Mouse (Mus musculus) limb, embryonic 15.5 days (tissue): Measurements from ENCODE around the gene Pskh1. TPM values are rescaled to one million over a fixed set of nuclear protein-coding genes. Genes with fewer than 3 reads are reported as not detected.

ENCODE experiments used
- ATAC-seq: fragments of 200-750 bp; cut with Nextera tagmentation; 2 replicates; pipeline ENCODE4 v1.8.0; 2017; ENCODE audit warnings: low read depth, moderate TSS enrichment; ENCODE audit not compliant: insufficient number of reproducible peaks, low FRiP score, low TSS enrichment
- H3K27ac ChIP-seq: fragments of 300-500 bp; sonication (generic); 2 replicates; pipeline ENCODE4 v1.5.1; 2015; ENCODE audit warnings: moderate library complexity, mild to moderate bottlenecking, inconsistent platforms
- H3K27me3 ChIP-seq: fragments of 300-500 bp; sonication (generic); 2 replicates; pipeline ENCODE4 v1.6.1; 2015; ENCODE audit warnings: inconsistent platforms
- H3K36me3 ChIP-seq: fragments of 300-500 bp; sonication (generic); 2 replicates; pipeline ENCODE4 v1.6.1; 2015; ENCODE audit warnings: inconsistent platforms
- H3K4me1 ChIP-seq: fragments of 300-500 bp; sonication (generic); 2 replicates; pipeline ENCODE4 v1.6.1; 2015; ENCODE audit warnings: inconsistent platforms
- H3K4me2 ChIP-seq: fragments of 300-500 bp; sonication (generic); 2 replicates; pipeline ENCODE4 v1.6.1; 2015; ENCODE audit warnings: mild to moderate bottlenecking, inconsistent platforms
- H3K4me3 ChIP-seq: fragments of 300-500 bp; sonication (generic); 2 replicates; pipeline ENCODE4 v1.5.1; 2015; ENCODE audit warnings: mild to moderate bottlenecking, inconsistent platforms
- H3K9ac ChIP-seq: fragments of 300-500 bp; sonication (generic); 2 replicates; pipeline ENCODE4 v1.6.1; 2015; ENCODE audit warnings: inconsistent platforms
- H3K9me3 ChIP-seq: fragments of 300-500 bp; sonication (generic); 2 replicates; pipeline ENCODE4 v1.6.1; 2016; ENCODE audit warnings: inconsistent platforms
- WGBS: fragments of 180-500 bp; shearing (Covaris S2); methylation state at CpG from one replicate; pipeline ENCODE4 v1.1.7; 2015; 5-methylcytosine and 5-hydroxymethylcytosine counted together
- polyA plus RNA-seq: library from polyadenylated mRNA; unstranded; fragments of >200 nt; fragmentation: Nextera tagmentation; extraction: Ambion mirVana; gene quantifications from 2 replicates; pipeline ENCODE4 v1.2.1, GENCODE M21; 2015

Pskh1 gene
- 36.1 and 38.6 TPM in 2 replicates for polyA plus RNA-seq

- Histone ChIP-seq H3K36me3 (peaks cover 9% of the 10 kb centered on the region; the same call in 1 of the 2 replicates), H3K27me3 (no peaks in the 10 kb centered on the region), H3K4me2 (peak within 1 kb of the TSS; percentile 62), H3K4me3 (peak within 1 kb of the TSS; percentile 95), H3K9ac (peak within 1 kb of the TSS; percentile 100), H3K4me1 (peaks cover 11% of the 10 kb centered on the region), H3K27ac (peak within 1 kb of the TSS; percentile 94), H3K9me3 (no peaks in the 10 kb centered on the region)
- peak; percentile 88 for ATAC-seq
- under 1% methylated on average over 68 of the region's 68 CpGs for WGBS
Observed at GRCm38 (mm10) chr8:105900180-105900940, at the start of gene Pskh1. Gene Pskh1 (plus strand): TSS chr8:105900441.

- peak overlapping the region; percentile 7 for H3K4me3 ChIP-seq
- peaks cover 41% of the 10 kb centered on the region for H3K36me3 ChIP-seq
- WGBS: 73% methylated on average over 7 of the region's 7 CpGs
- H3K27me3 ChIP-seq: no peaks in the 10 kb centered on the region
- peak overlapping the region; percentile 35 for H3K4me2 ChIP-seq
- H3K27ac ChIP-seq: no peak overlapping the region
- ATAC-seq: no peak
- no peak overlapping the region for H3K9ac ChIP-seq
- H3K4me1 ChIP-seq: peaks cover 15% of the 10 kb centered on the region
- H3K9me3 ChIP-seq: no peaks in the 10 kb centered on the region
Observed at GRCm38 (mm10) chr8:105850611-105851010, 49.6 kb upstream of the Pskh1 start.

- H3K4me2 ChIP-seq: peak overlapping the region; percentile 46
- WGBS: under 1% methylated on average over 34 of the region's 34 CpGs
- ATAC-seq: peak; percentile 81
Observed at GRCm38 (mm10) chr8:105851651-105852143, 48.5 kb upstream of the Pskh1 start.

GRCm38 (mm10) chr8:105852146-105852729 is 48.0 kb upstream of the Pskh1 start:
- Histone ChIP-seq H3K27me3 (no peaks in the 10 kb centered on the region), H3K27ac (peak overlapping the region; percentile 87; the same call in 1 of the 2 replicates), H3K4me2 (peak overlapping the region; percentile 46), H3K36me3 (peaks cover 25% of the 10 kb centered on the region), H3K4me1 (peaks cover 31% of the 10 kb centered on the region), H3K9ac (no peak overlapping the region), H3K4me3 (peak overlapping the region; percentile 76), H3K9me3 (no peaks in the 10 kb centered on the region)
- no peak for ATAC-seq
- WGBS: 82% methylated on average over 12 of the region's 12 CpGs

More at GRCm38 (mm10) chr8:105851651-105852143, 48.5 kb upstream of the Pskh1 start:
- Histone ChIP-seq H3K9ac (peak overlapping the region; percentile 75), H3K27ac (peak overlapping the region; percentile 87), H3K4me3 (peak overlapping the region; percentile 76), H3K9me3 (no peaks in the 10 kb centered on the region), H3K36me3 (peaks cover 30% of the 10 kb centered on the region), H3K27me3 (no peaks in the 10 kb centered on the region), H3K4me1 (peaks cover 26% of the 10 kb centered on the region)

GRCm38 (mm10) chr8:105853178-105853577 is 47.1 kb upstream of the Pskh1 start, which contains the start of gene Cenpt:
Gene Cenpt (minus strand): TSS chr8:105853278.
- H3K4me1 ChIP-seq: peaks cover 39% of the 10 kb centered on the region
- no peak within 1 kb of the TSS for H3K4me3 ChIP-seq
- 88% methylated on average over 3 of the region's 3 CpGs for WGBS
- peak within 1 kb of the TSS; percentile 87; the same call in 1 of the 2 replicates for H3K27ac ChIP-seq
- no peaks in the 10 kb centered on the region for H3K27me3 ChIP-seq
- no peak for ATAC-seq
- peaks cover 15% of the 10 kb centered on the region for H3K36me3 ChIP-seq
- H3K4me2 ChIP-seq: peak within 1 kb of the TSS; percentile 46; the same call in 1 of the 2 replicates
- no peak within 1 kb of the TSS for H3K9ac ChIP-seq
- no peaks in the 10 kb centered on the region for H3K9me3 ChIP-seq

GRCm38 (mm10) chr8:105854303-105854702 is 45.9 kb upstream of the Pskh1 start:
- peak overlapping the region; percentile 71 for H3K27ac ChIP-seq
- no peaks in the 10 kb centered on the region for H3K9me3 ChIP-seq
- peak overlapping the region; percentile 86 for H3K4me3 ChIP-seq
- ATAC-seq: no peak
- no peak overlapping the region; the same call in 1 of the 2 replicates for H3K9ac ChIP-seq
- peaks cover 51% of the 10 kb centered on the region for H3K4me1 ChIP-seq
- H3K27me3 ChIP-seq: no peaks in the 10 kb centered on the region
- WGBS: 25% methylated on average over 8 of the region's 8 CpGs
- H3K36me3 ChIP-seq: peaks cover 10% of the 10 kb centered on the region
- H3K4me2 ChIP-seq: peak overlapping the region; percentile 87

GRCm38 (mm10) chr8:105854715-105855216 is 45.5 kb upstream of the Pskh1 start, which contains the start of gene Thap11:
Gene Thap11 (plus strand): TSS chr8:105855132.
- no peaks in the 10 kb centered on the region for H3K27me3 ChIP-seq
- peaks cover 6% of the 10 kb centered on the region for H3K36me3 ChIP-seq
- WGBS: under 1% methylated on average over 43 of the region's 43 CpGs
- H3K27ac ChIP-seq: peak within 1 kb of the TSS; percentile 90
- peak within 1 kb of the TSS; percentile 86 for H3K4me3 ChIP-seq
- H3K4me2 ChIP-seq: peak within 1 kb of the TSS; percentile 87
- H3K4me1 ChIP-seq: peaks cover 55% of the 10 kb centered on the region
- H3K9ac ChIP-seq: peak within 1 kb of the TSS; percentile 77
- peak; percentile 88 for ATAC-seq
- H3K9me3 ChIP-seq: no peaks in the 10 kb centered on the region

GRCm38 (mm10) chr8:105855248-105856167 is 44.7 kb upstream of the Pskh1 start:
- Histone ChIP-seq H3K4me3 (peak overlapping the region; percentile 86), H3K36me3 (peaks cover 6% of the 10 kb centered on the region), H3K9ac (peak overlapping the region; percentile 77), H3K27me3 (no peaks in the 10 kb centered on the region), H3K4me2 (peak overlapping the region; percentile 87), H3K9me3 (no peaks in the 10 kb centered on the region), H3K27ac (peak overlapping the region; percentile 90), H3K4me1 (peaks cover 56% of the 10 kb centered on the region)
- ATAC-seq: peak; percentile 15; the same call in 1 of the 2 replicates
- WGBS: under 1% methylated on average over 71 of the region's 71 CpGs

GRCm38 (mm10) chr8:105856168-105856835 is 43.9 kb upstream of the Pskh1 start:
- Histone ChIP-seq H3K4me3 (peak overlapping the region; percentile 86), H3K36me3 (peaks cover 6% of the 10 kb centered on the region), H3K4me2 (peak overlapping the region; percentile 87), H3K9ac (peak overlapping the region; percentile 77), H3K4me1 (peaks cover 53% of the 10 kb centered on the region), H3K9me3 (no peaks in the 10 kb centered on the region), H3K27me3 (no peaks in the 10 kb centered on the region), H3K27ac (peak overlapping the region; percentile 90)
- 13% methylated on average over 15 of the region's 15 CpGs for WGBS
- no peak for ATAC-seq

- H3K36me3 ChIP-seq: peaks cover 10% of the 10 kb centered on the region
- H3K27ac ChIP-seq: no peak overlapping the region
- no peak overlapping the region for H3K9ac ChIP-seq
- WGBS: 80% methylated on average over 5 of the region's 5 CpGs
- ATAC-seq: no peak
- H3K9me3 ChIP-seq: no peaks in the 10 kb centered on the region
- no peaks in the 10 kb centered on the region for H3K27me3 ChIP-seq
- no peak overlapping the region for H3K4me2 ChIP-seq
- H3K4me3 ChIP-seq: no peak overlapping the region
- H3K4me1 ChIP-seq: peaks cover 63% of the 10 kb centered on the region
Observed at GRCm38 (mm10) chr8:105858495-105858894, 41.7 kb upstream of the Pskh1 start.
